Mouse (Mus musculus) kidney, postnatal 0 days (tissue): ENCODE measurements around the gene Atp5d. TPM values are rescaled to one million over a fixed set of nuclear protein-coding genes. Genes with fewer than 3 reads are reported as not detected.

Experiments
- ATAC-seq: fragments of 200-750 bp; cut with Nextera tagmentation; replicated peaks from 2 replicates; pipeline ENCODE4 v1.8.0; 2017; ENCODE audit warnings: low read depth, moderate number of reproducible peaks, moderate TSS enrichment, moderate library complexity; ENCODE audit not compliant: low FRiP score
- DNase-seq: peaks from one replicate; pipeline ENCODE4 v3.0.0-alpha.2; 2016; ENCODE audit warnings: low spot score
- H3K27ac ChIP-seq: fragments of 300-500 bp; sonication (generic); 2 replicates; pipeline ENCODE4 v1.5.1; 2014; ENCODE audit warnings: mild to moderate bottlenecking
- H3K27me3 ChIP-seq: fragments of 300-500 bp; sonication (generic); 2 replicates; pipeline ENCODE4 v1.6.1; 2014; ENCODE audit warnings: low read length, mixed read lengths; ENCODE audit not compliant: insufficient read depth
- H3K36me3 ChIP-seq: fragments of 300-500 bp; sonication (generic); 2 replicates; pipeline ENCODE4 v1.6.1; 2014; ENCODE audit warnings: low read length, mixed read lengths; ENCODE audit not compliant: insufficient read depth
- H3K4me1 ChIP-seq: fragments of 300-500 bp; sonication (generic); replicated peaks from 2 replicates; pipeline ENCODE4 v1.6.1; 2014; ENCODE audit warnings: antibody characterized with exemption, low read length, mixed read lengths; ENCODE audit not compliant: insufficient read depth
- H3K4me2 ChIP-seq: fragments of 300-500 bp; sonication (generic); 2 replicates; pipeline ENCODE4 v1.6.1; 2014; ENCODE audit warnings: mild to moderate bottlenecking, low read length, moderate library complexity, mixed read lengths
- H3K4me3 ChIP-seq: fragments of 300-500 bp; sonication (generic); replicated peaks from 2 replicates; pipeline ENCODE4 v1.5.1; 2014; ENCODE audit warnings: low read depth, low read length
- H3K9ac ChIP-seq: fragments of 300-500 bp; sonication (generic); 2 replicates; pipeline ENCODE4 v1.6.1; 2014; ENCODE audit warnings: low read depth, low read length
- H3K9me3 ChIP-seq: fragments of 300-500 bp; sonication (generic); replicated peaks from 2 replicates; pipeline ENCODE4 v1.6.1; 2016; ENCODE audit warnings: low read length, inconsistent platforms, mixed read lengths
- CTCF ChIP-seq: IDR thresholded peaks from 2 replicates; pipeline ENCODE4 v1.5.1; 2016; ENCODE audit warnings: antibody characterized with exemption, low read depth, mild to moderate bottlenecking, moderate library complexity
- WGBS: fragments of 180-500 bp; shearing (Covaris S2); extraction: QIAGEN DNeasy Blood & Tissue Kit; methylation state at CpG from one replicate; pipeline ENCODE4 v1.1.7; 2014; 5-methylcytosine and 5-hydroxymethylcytosine counted together
- polyA plus RNA-seq: library from polyadenylated mRNA; unstranded; fragments of >200 nt; fragmentation: Nextera tagmentation; extraction: Ambion mirVana; gene quantifications from 2 replicates; pipeline ENCODE4 v1.2.1, GENCODE M21; 2015

The Atp5d gene
- polyA plus RNA-seq, 1 experiment from 2014 or later: 936 TPM

- Histone ChIP-seq H3K36me3 (no peaks in the 10 kb centered on the region), H3K4me2 (peak overlapping the region; percentile 70; the same call in 1 of the 2 replicates), H3K9me3 (no peaks in the 10 kb centered on the region), H3K4me1 (0 out of 2 replicates have a peak, but pooled peaks cover 3% of the 10 kb centered on the region), H3K27ac (no peak overlapping the region), H3K27me3 (no peaks in the 10 kb centered on the region), H3K4me3 (no peak overlapping the region), H3K9ac (no peak overlapping the region)
- ATAC-seq (no peak), DNase-seq (no peak)
- WGBS: 49% methylated on average over 5 of the region's 5 CpGs
- no peak for TF ChIP-seq CTCF
Measured at GRCm38 (mm10) chr10:80180823-80181222, 42.4 kb downstream of the Atp5d start.

DNA sequence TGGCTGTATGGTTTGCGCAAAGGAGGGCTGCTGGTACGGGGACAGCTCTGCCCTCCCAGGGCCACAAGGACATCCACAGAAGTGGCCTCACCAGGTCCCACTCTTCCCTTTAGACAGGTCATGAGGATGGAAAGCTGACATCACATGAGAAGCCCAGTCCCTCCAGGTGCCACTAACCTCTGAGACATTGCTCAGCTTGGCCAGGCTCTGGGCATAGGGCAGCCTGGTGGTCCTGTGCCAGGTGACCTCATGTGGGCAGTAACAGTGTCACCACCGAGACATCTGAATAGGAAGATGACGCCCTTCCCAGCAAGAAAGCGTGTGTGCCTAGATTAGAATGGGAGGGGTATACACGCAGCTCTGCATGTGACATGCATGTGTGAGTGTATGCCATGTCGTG lies 44.1 kb downstream of the Atp5d start:
- Histone ChIP-seq H3K4me3 (no peak overlapping the region), H3K36me3 (no peaks in the 10 kb centered on the region), H3K27ac (no peak overlapping the region), H3K4me1 (0 out of 2 replicates have a peak, but pooled peaks cover 3% of the 10 kb centered on the region), H3K9ac (no peak overlapping the region), H3K4me2 (no peak overlapping the region), H3K27me3 (no peaks in the 10 kb centered on the region), H3K9me3 (no peaks in the 10 kb centered on the region)
- DNase-seq: no peak
- 86% methylated on average over 7 of the region's 7 CpGs for WGBS
- ATAC-seq: no peak
- TF ChIP-seq CTCF: no peak

- Histone ChIP-seq H3K4me2 (no peak overlapping the region), H3K27ac (no peak overlapping the region), H3K4me1 (no peaks in the 10 kb centered on the region), H3K9me3 (no peaks in the 10 kb centered on the region), H3K27me3 (peaks cover 13% of the 10 kb centered on the region), H3K4me3 (no peak overlapping the region), H3K9ac (no peak overlapping the region), H3K36me3 (no peaks in the 10 kb centered on the region)
- TF ChIP-seq CTCF: no peak
- no peak for ATAC-seq
- DNase-seq: no peak
- WGBS: 45% methylated on average over 27 of the region's 27 CpGs
Measured at GRCm38 (mm10) chr10:80186649-80187048, 48.2 kb downstream of the Atp5d start.

- H3K9ac ChIP-seq: no peak overlapping the region
- H3K27me3 ChIP-seq: peaks cover 13% of the 10 kb centered on the region
- H3K4me1 ChIP-seq: no peaks in the 10 kb centered on the region
- WGBS: 94% methylated on average over 10 of the region's 10 CpGs
- TF ChIP-seq CTCF: no peak
- ATAC-seq (no peak), DNase-seq (no peak)
- H3K27ac ChIP-seq: no peak overlapping the region
- H3K4me3 ChIP-seq: no peak overlapping the region
- H3K4me2 ChIP-seq: no peak overlapping the region
- H3K9me3 ChIP-seq: no peaks in the 10 kb centered on the region
- no peaks in the 10 kb centered on the region for H3K36me3 ChIP-seq
Measured at GRCm38 (mm10) chr10:80187739-80188138, 49.3 kb downstream of the Atp5d start.

- Histone ChIP-seq H3K36me3 (no peaks in the 10 kb centered on the region), H3K27me3 (peaks cover 13% of the 10 kb centered on the region), H3K4me2 (no peak overlapping the region), H3K9ac (no peak overlapping the region), H3K9me3 (no peaks in the 10 kb centered on the region), H3K27ac (no peak overlapping the region), H3K4me1 (no peaks in the 10 kb centered on the region), H3K4me3 (no peak overlapping the region)
- ATAC-seq: no peak
- no peak for DNase-seq
- 82% methylated on average over 15 of the region's 15 CpGs for WGBS
- TF ChIP-seq CTCF: no peak
Measured at GRCm38 (mm10) chr10:80188453-80189024, 50.1 kb downstream of the Atp5d start.

- 6% methylated on average over 21 of the region's 21 CpGs for WGBS
- H3K27ac ChIP-seq: no peak overlapping the region
- DNase-seq: no peak
- no peak for ATAC-seq
- no peaks in the 10 kb centered on the region for H3K9me3 ChIP-seq
- H3K4me2 ChIP-seq: peak overlapping the region; percentile 72
- TF ChIP-seq CTCF: no peak
- no peaks in the 10 kb centered on the region for H3K4me1 ChIP-seq
- peaks cover 13% of the 10 kb centered on the region for H3K27me3 ChIP-seq
- H3K9ac ChIP-seq: peak overlapping the region; percentile 50; the same call in 1 of the 2 replicates
- H3K4me3 ChIP-seq: peak overlapping the region; percentile 39
- H3K36me3 ChIP-seq: no peaks in the 10 kb centered on the region
Measured at GRCm38 (mm10) chr10:80189999-80190398, 51.6 kb downstream of the Atp5d start.
